Mouse (Mus musculus) megakaryocyte, embryonic 14.5 days (primary cell): ENCODE measurements around the gene Fbln7. TPM values are rescaled to one million over a fixed set of nuclear protein-coding genes. Genes with fewer than 3 reads are reported as not detected.
A peak's percentile ranks its signal among the peaks of the same experiment; 100 is the strongest.

Experiments
- H3K27me3 ChIP-seq: replicated peaks from 2 replicates; pipeline ENCODE3; 2012; ENCODE audit warnings: inconsistent platforms
- H3K36me3 ChIP-seq: replicated peaks from 2 replicates; pipeline ENCODE3; 2012; ENCODE audit warnings: low read length, inconsistent platforms, mixed read lengths
- H3K4me1 ChIP-seq: 2 replicates; pipeline ENCODE4 v1.6.1; 2012; ENCODE audit warnings: inconsistent platforms
- H3K4me3 ChIP-seq: replicated peaks from 2 replicates; pipeline ENCODE3; 2012; ENCODE audit warnings: moderate library complexity, mild to moderate bottlenecking, inconsistent platforms
- H3K9me3 ChIP-seq: 2 replicates; pipeline ENCODE4 v1.6.1; 2012; ENCODE audit warnings: inconsistent platforms
- FLI1 ChIP-seq: IDR thresholded peaks from 2 replicates; pipeline ENCODE4 v1.6.1; 2012; ENCODE audit warnings: low read length, inconsistent platforms, mixed read lengths
- GATA1 ChIP-seq: IDR thresholded peaks from 3 replicates; pipeline ENCODE4 v1.6.1; 2012; ENCODE audit warnings: mixed read lengths, low read length, inconsistent platforms, borderline replicate concordance
- polyA plus RNA-seq: library from polyadenylated mRNA; stranded (reverse); fragments of >175 nt; gene quantifications from 2 replicates; pipeline ENCODE4 v1.2.3, GENCODE M21; 2012; ENCODE audit warnings: low replicate concordance; ENCODE audit not compliant: insufficient read depth

Gene Fbln7
- not detected in 2 replicates for polyA plus RNA-seq

- Histone ChIP-seq H3K36me3 (peaks cover 13% of the 10 kb centered on the region), H3K9me3 (peaks cover 39% of the 10 kb centered on the region), H3K4me3 (peak within 1 kb of the TSS; percentile 85), H3K27me3 (peaks cover 49% of the 10 kb centered on the region), H3K4me1 (peaks cover 13% of the 10 kb centered on the region)
- TF ChIP-seq GATA1, result no peak
- no peak for TF ChIP-seq FLI1
These were observed at the start of gene Fbln7 for GRCm38 (mm10) chr2:128862636-128863035. Gene Fbln7, plus strand, starts transcription at chr2:128862981.

GRCm38 (mm10) chr2:128816311-128816710 lies 46.5 kb upstream of the Fbln7 start:
- Histone ChIP-seq H3K4me3 (no peak overlapping the region), H3K4me1 (peaks cover 35% of the 10 kb centered on the region), H3K9me3 (no peaks in the 10 kb centered on the region), H3K27me3 (peaks cover 23% of the 10 kb centered on the region), H3K36me3 (peaks cover 5% of the 10 kb centered on the region)
- TF ChIP-seq FLI1 (no peak), GATA1 (no peak)

- peaks cover 7% of the 10 kb centered on the region for H3K36me3 ChIP-seq
- no peak for TF ChIP-seq FLI1
- no peak for TF ChIP-seq GATA1
- peak overlapping the region; percentile 96 for H3K4me3 ChIP-seq
- peaks cover 23% of the 10 kb centered on the region for H3K27me3 ChIP-seq
- H3K9me3 ChIP-seq, result no peaks in the 10 kb centered on the region
- H3K4me1 ChIP-seq, result peaks cover 41% of the 10 kb centered on the region
These were observed 45.9 kb upstream of the Fbln7 start for GRCm38 (mm10) chr2:128816916-128817315.

- Histone ChIP-seq H3K36me3 (peaks cover 7% of the 10 kb centered on the region), H3K9me3 (no peaks in the 10 kb centered on the region), H3K4me1 (peaks cover 44% of the 10 kb centered on the region), H3K4me3 (peak overlapping the region; percentile 96), H3K27me3 (peaks cover 23% of the 10 kb centered on the region)
- TF ChIP-seq GATA1, result no peak
- TF ChIP-seq FLI1, result no peak
These were observed 45.4 kb upstream of the Fbln7 start for GRCm38 (mm10) chr2:128817387-128817785.

DNA sequence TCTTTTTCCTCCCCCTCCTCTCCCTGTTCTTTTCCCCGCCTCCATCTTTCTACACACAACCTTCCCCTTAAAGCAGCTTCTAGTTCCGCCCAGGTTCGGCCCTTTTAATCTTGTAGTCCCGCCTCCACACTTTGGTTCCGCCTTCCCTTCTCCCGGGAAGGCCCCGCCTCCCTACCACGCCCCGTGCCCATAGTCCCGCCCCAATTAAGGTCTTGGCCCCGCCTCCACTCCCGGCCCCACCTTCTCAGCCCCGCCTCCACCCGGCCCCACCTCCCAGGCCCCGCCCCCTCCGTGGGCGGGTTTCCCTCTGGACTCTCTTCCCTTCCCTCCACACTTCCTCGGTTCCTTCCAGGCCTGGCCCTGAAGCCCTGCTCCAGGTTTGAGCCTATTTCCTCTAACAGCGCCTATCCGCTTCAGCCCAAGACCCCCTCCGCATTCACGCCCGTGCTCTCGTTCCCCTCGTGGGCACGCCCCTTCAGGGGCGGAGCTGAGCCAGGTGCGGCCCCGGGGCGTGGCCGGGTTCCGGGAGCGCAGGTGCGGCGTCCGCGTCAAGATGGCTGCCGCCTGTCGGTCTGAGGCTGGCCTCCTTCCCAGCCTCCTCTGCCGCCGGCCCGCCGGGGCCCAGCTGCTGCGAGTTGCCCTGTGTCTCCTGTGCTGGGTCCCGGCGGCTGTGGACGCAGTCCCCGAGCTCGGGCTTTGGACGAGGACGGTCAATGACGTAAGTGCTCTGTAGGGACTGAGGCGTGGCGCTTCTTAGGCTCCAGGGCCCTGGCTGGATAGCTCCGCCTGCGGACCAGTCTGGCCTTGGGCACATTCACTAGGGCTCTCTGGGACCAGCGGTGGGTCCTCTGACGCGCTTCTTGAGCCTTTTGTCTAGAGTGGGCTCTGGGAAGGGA lies 44.7 kb upstream of the Fbln7 start, which contains the start of gene Tmem87b:
Gene Tmem87b, plus strand, starts transcription at position 333 of the 896 bp plus-strand sequence.
- Histone ChIP-seq H3K4me1 (peaks cover 48% of the 10 kb centered on the region), H3K36me3 (peaks cover 7% of the 10 kb centered on the region), H3K4me3 (peak within 1 kb of the TSS; percentile 96), H3K27me3 (peaks cover 22% of the 10 kb centered on the region), H3K9me3 (no peaks in the 10 kb centered on the region)
- TF ChIP-seq FLI1, result no peak
- no peak for TF ChIP-seq GATA1

GRCm38 (mm10) chr2:128818956-128819643 lies 43.7 kb upstream of the Fbln7 start:
- peak overlapping the region; percentile 96 for H3K4me3 ChIP-seq
- peaks cover 53% of the 10 kb centered on the region for H3K4me1 ChIP-seq
- TF ChIP-seq FLI1 (no peak), GATA1 (no peak)
- H3K36me3 ChIP-seq, result peaks cover 15% of the 10 kb centered on the region
- H3K9me3 ChIP-seq, result no peaks in the 10 kb centered on the region
- peaks cover 15% of the 10 kb centered on the region for H3K27me3 ChIP-seq

DNA sequence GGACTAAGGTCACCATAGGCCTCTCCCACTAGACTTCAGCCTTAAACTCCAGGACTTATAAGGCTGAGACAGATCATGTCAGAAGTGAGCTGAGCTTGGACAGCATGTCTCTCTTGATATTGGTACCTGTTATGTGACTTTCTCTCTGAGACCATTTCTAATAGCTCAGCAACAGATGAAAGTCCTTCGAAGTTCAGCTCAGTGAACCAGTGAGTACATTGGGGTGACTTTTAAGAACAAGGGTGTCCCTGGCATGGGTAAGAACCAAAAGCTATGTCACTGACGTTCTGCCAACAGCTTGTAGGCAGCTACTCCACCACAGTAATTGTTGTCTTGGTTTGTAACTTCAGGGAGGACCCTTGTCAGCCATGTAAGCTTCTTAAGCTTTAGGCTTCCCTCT lies 42.1 kb upstream of the Fbln7 start:
- TF ChIP-seq GATA1 (no peak), FLI1 (no peak)
- H3K36me3 ChIP-seq, result peaks cover 30% of the 10 kb centered on the region
- H3K4me1 ChIP-seq, result peaks cover 52% of the 10 kb centered on the region
- peaks cover 3% of the 10 kb centered on the region for H3K27me3 ChIP-seq
- no peaks in the 10 kb centered on the region for H3K9me3 ChIP-seq
- peak overlapping the region; percentile 44 for H3K4me3 ChIP-seq

DNA sequence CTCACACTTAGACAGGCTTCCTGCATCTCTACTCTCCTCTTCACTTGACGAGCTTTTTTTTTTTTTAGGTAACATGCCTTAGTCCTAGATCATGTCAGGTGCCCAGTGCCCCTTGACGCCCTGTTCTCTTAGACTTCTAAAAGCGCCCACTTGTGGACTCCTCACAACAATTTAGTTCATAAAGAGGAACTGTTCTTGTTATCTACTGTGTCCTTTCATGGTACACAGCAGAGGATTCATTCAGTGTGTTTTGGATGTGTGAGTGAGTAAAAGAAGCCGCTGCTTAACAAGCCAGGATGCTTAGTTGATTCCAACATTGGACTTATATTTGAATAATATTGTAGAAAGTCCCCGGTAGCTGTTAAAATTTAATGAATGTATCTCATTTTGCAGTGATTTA lies 38.9 kb upstream of the Fbln7 start:
- peaks cover 61% of the 10 kb centered on the region for H3K36me3 ChIP-seq
- no peak overlapping the region for H3K4me3 ChIP-seq
- TF ChIP-seq GATA1 (no peak), FLI1 (no peak)
- H3K4me1 ChIP-seq, result peaks cover 47% of the 10 kb centered on the region
- no peaks in the 10 kb centered on the region for H3K27me3 ChIP-seq
- H3K9me3 ChIP-seq, result no peaks in the 10 kb centered on the region

DNA sequence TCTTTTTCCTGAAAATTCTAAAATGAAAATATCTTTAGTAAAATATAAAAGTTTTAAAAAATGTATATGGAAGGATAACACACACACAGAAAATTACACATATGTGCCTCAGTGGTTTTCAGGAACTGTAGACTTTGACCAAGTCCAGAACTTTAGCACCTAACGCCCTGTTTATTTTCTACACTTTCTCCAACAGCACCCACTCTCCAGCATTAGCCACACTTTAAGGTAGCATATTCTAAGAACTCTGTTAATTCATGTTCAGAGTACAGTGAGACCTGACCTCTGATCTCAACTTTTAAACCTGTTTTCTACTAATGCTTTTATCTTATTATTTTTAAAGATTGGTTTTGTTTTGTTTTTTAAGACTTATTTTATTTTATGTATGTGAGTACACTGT lies 35.0 kb upstream of the Fbln7 start:
- no peaks in the 10 kb centered on the region for H3K9me3 ChIP-seq
- TF ChIP-seq GATA1 (no peak), FLI1 (no peak)
- peaks cover 91% of the 10 kb centered on the region for H3K36me3 ChIP-seq
- H3K27me3 ChIP-seq, result no peaks in the 10 kb centered on the region
- H3K4me1 ChIP-seq, result peaks cover 25% of the 10 kb centered on the region
- H3K4me3 ChIP-seq, result no peak overlapping the region

- H3K9me3 ChIP-seq, result no peaks in the 10 kb centered on the region
- H3K4me3 ChIP-seq, result no peak overlapping the region
- no peaks in the 10 kb centered on the region for H3K27me3 ChIP-seq
- H3K4me1 ChIP-seq, result peaks cover 44% of the 10 kb centered on the region
- TF ChIP-seq FLI1, result no peak
- TF ChIP-seq GATA1, result no peak
- peaks cover 96% of the 10 kb centered on the region for H3K36me3 ChIP-seq
These were observed 30.2 kb upstream of the Fbln7 start for GRCm38 (mm10) chr2:128832611-128833010.
